Mouse (Mus musculus) left cerebral cortex, postnatal 10 days (tissue): ENCODE measurements around the gene Lce1c. TPM values are rescaled to one million over a fixed set of nuclear protein-coding genes. Genes with fewer than 3 reads are reported as not detected.
"Not testable (repeated sequence)": the region's sequence is repeated elsewhere in the genome, so short reads cannot be mapped to it uniquely, and the experiment has no call there.

Source experiments
- DNase-seq, 2 experiments: peaks; one replicate each; pipeline ENCODE4 v3.0.0; 2021 to 2022; ENCODE audit warnings: low spot score in 2 of 2, mixed read lengths in 1 of 2; ENCODE audit errors: extremely low spot score in 1 of 2
- intact Hi-C: fragments of 180-260 bp; cut with DNase I; formaldehyde crosslinking; loops from one replicate; pipeline ENCODE4 v1.15.1; 2025
- total RNA-seq, 2 experiments: library from RNA; stranded (reverse); gene quantifications; 2 replicates each; pipeline ENCODE4 v1.2.3; 2021

Lce1c gene
- total RNA-seq, result not detected

DNA sequence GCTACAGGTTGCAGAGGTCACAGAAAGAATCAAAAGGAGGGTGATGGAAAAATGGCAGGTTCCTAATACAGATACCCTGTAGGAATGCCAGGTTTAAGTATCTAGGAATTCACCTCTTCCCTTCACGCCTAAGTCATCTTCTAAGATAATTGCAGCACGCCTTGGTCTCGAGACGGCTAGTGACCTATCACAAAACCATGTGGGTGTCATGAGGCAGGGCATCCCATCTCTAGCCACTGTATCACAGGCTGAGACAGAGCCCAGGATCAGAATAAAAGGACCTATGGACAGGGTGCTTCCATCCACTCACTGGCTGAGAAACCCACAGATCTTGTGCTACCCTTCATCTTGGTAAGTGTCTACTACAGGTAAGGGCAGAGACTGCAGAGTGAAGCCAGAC, at the start of gene Lce1c:
Lce1c (plus strand) TSS at position 301 of the 400 bp plus-strand sequence.
- DNase-seq, result no peak
- intact Hi-C loops, result no loop called here

DNA sequence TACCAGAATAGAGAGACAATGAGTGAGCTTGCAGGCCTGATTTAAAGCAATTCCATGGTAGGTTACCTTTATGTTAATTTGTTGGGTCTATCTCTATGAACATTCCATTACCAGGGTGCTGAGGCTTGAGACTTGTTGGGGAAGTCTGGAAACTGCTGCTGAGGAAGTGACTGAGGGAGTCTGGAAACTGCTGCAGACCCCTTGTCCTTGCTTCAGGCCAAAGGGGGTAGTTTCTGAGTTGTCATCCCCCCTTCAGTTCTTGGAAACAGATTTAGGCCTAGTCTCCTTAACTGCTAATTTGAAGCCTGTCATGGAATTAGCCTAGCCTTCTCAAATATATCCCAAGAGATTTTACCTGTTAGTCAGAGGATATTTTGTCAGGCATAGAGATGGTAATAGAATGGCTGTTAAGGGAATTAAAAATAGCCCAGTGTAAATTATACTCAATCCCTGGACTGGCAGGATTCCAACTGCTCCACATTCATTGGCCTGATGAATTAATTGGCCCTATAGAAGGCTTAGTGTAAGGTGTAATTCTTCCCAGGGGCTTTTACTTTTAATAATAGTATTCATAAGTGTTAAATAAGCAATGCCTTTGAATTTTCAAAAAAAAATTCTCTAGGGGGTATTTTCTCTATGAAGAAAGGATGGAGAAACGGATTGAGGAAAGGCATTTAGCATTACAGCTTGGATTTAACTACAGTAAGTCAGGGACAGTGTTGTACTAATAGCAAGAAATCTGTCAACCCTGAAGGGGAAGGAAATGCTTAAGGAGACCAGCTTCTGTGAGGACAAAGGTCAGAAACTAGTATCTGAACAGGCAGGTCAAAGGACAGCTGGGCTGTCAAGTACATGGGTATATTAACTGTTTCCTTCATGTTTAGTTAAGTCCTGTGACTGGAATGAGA, 41.0 kb upstream of the Lce1c start:
- intact Hi-C loops, result no loop called here
- DNase-seq, result no peak

DNA sequence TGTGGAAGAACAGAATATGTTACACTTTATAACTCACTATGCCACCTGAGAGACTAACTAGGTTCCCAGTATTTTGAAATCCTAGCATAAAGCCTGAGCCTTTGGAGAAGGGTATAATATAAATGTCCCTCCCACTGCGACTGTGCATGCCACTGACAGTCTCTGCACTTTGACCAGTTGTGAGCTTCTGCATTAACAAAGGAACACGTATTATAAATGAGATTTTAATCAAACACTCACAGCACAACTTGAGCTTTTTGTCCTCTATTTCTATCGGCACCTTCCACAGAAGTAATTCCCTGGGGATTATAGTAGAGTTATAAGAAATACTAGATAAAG, 40.4 kb upstream of the Lce1c start:
- no peak for DNase-seq
- intact Hi-C loops, result no loop called here

DNA sequence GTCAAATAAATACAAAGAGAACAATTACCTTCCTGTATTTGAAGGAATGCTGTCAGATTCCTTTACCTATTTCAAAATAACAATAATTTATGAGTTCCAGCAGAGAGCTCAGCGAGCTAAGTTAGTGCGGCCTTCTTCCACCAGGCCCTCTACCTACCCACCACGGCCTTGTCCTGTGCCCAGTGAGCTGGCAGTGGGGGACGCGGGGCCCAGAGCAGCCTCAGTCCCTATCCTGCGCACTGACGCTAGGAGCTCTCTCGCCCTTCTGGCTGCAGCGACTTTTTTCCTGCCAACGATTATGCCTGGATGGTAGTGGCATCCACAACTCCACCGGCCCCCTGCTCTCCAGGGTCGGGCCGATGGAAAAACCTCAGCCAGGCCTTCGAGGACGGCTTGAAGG, 39.2 kb upstream of the Lce1c start:
- intact Hi-C loops, result no loop called here
- no peak for DNase-seq

DNA sequence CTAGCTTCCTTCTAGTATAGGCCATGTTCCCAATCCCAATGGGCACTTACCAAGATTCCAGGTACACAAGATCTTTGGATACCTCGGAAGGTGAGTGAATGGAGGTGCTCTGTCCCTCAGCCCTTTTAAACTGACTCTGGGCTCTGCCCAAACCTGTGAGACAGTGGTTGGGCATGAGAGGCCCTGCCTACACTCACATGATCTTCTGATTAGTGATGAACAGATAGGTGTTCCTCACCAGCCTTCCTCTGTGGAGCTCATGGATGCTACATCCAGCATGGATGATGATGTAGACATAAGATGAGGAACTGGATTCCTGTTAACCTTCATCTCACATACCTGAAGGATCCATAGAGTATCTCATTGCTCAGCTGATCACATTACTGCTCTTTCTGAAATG, 30.8 kb upstream of the Lce1c start, which contains the start of gene Lce1a1:
Lce1a1 (minus strand) TSS at position 101 of the 400 bp plus-strand sequence.
- intact Hi-C loops, result no loop called here
- no peak for DNase-seq

DNA sequence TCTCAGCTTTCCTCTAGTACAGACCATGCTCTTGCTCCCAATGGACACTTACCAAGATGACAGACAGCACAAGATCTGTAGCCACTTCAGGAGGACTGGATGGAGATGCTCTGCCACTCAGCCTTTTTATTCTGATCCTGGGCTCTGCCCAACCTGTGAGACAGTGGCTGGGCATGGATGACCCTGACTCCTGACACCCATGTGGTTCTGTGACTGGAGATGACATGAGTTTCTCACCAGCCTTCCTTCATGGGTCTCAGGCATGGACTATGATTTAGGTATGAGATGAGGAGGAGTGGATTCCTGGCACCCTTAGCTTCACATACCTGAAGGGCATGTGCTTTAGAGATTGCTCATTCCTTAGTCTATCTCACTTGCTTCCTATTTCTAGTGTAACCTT, 22.2 kb upstream of the Lce1c start, which contains the start of gene Lce1b:
Lce1b (minus strand) TSS at position 101 of the 400 bp plus-strand sequence.
- intact Hi-C loops, result no loop called here
- DNase-seq, result no peak

DNA sequence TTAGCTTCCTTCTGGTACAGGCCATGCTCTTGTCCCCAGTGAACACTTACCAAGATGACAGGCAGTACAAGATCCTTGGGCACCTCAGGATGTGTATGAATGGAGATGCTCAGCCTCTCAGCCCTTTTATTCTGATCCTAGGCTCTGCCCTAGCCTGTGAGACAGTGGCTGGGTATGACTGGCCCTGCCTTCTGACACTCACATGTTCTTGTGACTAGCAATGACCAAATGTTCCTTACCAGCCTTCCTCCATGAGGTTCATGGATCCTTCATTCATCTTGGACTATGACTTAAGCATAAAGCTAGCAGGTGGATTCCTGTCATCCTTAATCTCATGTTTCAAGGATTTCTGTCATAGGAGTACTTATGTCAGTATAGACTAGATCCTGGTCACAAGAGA, 8.8 kb upstream of the Lce1c start, which contains the start of gene Lce1a2:
Lce1a2 (minus strand) TSS at position 101 of the 400 bp plus-strand sequence.
- intact Hi-C loops, result no loop called here
- no peak for DNase-seq

DNA sequence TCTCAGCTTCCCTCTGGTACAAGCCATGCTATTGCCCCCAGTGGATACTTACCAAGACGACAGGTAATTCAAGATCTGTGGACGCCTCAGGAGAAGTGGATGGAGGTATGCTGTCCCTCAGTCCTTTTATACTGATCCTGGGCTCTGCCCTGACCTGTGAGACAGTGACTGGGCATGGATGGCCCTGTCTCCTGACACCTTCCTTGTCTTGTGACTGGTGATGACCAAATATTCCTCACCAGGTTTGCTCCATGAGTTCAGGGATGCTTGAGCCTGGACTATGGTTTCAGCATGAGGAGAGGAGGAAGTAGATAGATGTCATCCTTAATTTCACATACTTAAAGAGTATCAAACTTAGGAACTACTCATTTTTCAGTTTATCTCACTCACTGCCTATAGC, 8.1 kb downstream of the Lce1c start, which contains the start of gene Lce1d:
Lce1d (minus strand) TSS at position 101 of the 400 bp plus-strand sequence.
- intact Hi-C loops, result no loop called here
- no peak for DNase-seq

DNA sequence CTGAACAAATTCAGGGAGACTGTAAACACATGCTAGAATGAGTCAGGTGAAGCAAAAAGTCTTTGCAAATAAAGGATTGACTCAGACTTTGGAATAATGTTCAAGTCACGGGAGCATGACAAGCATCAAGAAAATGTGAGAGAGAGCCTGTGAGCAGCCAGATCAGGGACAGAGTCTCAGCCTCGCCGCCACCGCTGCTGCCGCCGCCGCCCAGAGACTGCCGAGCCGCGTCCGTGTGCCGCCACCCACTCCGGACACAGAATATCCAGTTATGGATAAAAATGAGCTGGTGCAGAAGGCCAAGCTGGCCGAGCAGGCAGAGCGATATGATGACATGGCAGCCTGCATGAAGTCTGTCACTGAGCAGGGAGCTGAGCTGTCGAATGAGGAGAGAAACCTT, 10.1 kb downstream of the Lce1c start:
- peak in 1 of 2 experiments; percentile 37 for DNase-seq
- intact Hi-C loops, result not testable (repeated sequence)

DNA sequence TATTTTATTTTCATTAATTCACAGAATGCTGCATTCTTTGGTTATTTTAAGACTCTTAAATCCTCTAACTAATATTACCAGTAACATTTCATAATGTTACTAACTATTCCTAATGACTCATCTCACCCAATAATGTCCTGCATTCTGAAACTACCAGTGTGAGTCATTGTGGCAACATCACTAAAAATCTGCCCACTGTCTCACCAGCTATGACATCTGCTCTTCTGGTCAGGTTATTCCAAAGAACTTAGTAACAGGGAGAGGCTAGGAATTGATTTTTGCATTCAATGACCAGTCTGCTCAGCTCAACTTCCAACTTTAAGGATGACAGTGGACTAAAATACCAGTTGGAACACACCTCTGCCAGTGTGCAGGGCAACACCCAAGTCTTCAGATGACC, 12.6 kb downstream of the Lce1c start:
- no peak for DNase-seq
- intact Hi-C loops, result no loop called here

DNA sequence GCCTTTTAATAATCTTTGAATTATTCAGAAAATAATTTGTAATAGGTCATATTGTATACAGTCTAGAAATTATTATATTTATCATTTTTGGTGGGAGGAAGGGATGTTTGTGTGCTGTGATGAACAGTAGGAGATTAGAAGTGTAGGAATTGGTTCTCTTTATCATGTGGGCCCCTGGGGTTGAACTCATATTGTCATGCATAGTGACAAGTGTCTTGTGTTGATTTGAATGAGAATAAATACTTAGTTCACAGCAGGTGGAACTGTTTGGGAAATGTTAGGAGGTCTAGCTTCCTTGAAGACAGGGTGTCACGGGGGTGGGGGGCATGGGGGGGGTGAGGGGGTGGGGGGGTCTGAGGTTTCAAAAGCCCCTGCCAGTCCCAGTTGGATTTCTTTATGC, 15.6 kb downstream of the Lce1c start:
- intact Hi-C loops, result no loop called here
- no peak for DNase-seq

DNA sequence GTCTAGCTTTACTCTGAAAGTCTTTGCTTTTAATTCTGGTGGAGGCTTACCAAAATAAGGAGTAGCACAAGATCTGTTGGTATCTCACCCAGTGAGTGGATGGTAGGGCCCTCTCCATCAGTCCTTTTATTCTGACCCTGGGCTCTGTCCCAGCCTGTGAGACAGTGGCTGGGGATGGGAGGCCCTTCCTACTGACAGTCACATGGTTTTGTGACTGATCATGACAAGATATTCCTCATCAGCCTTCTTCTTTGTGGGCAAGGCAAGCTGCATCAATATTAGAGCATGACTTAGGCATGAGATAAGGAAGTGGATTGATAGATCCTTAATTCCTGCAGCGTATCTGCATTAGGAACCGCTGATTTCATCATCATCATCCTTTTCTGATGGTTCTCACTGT, 29.9 kb downstream of the Lce1c start, which contains the start of gene Lce1e:
Lce1e (minus strand) TSS at position 101 of the 400 bp plus-strand sequence.
- intact Hi-C loops, result no loop called here
- no peak for DNase-seq

DNA sequence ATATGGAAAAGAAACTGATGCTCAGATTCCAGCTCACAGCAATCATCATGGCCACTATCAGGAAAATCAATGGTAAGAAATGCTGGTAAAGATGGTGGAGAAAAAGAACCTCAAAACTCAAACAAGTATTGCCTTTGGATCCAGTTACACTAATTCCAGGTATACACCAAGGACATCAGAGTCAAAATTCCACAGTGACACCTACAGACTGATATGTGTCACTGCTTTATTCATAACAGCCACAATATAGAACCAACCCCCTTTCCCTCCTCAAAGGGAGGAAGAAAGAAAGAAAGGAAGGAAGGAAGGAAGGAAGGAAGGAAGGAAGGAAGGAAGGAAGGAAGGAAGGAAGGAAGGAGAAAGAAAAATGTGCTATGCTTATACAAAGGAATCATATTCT, 36.1 kb downstream of the Lce1c start:
- no peak for DNase-seq
- intact Hi-C loops, result no loop called here

DNA sequence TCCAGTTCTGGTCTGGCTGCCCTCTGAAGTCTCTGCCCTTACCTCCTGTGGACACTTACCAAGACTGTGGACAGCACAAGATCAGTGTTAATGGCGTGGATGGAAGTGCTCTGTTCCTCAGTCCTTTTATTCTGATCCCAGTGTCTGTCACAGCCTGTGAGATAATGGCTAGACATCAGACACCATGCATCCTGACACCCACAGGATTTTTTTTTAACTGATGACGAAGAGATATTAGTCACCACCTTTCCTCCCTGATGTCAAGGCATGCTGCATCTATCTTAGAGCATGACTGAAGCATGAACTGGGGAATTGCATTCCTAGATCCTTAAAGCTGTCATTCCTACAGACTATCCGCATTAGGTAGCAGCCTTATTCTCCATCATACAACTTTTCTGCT, 41.2 kb downstream of the Lce1c start, which contains the start of gene Lce1f:
Lce1f (minus strand) TSS at position 101 of the 400 bp plus-strand sequence.
- DNase-seq, result no peak
- intact Hi-C loops, result no loop called here

DNA sequence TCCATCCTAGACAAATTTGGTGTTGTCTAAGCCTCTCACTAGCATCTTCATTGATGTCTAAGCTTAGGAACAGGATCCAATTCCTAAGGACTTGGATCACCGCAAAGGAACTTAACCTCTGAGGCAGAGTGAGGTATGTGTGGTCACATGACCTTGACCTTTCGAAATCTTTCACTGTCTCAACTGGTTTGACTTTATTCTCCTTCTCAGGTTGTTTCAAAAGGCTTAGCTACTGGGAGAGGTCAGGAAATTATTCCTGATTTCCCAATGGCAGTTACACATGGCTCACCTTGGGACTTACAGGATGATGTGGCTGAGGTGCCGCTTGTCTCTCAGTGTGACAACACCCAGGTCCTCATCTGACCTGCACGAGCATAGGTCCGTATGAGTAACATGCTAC, 43.6 kb downstream of the Lce1c start:
- intact Hi-C loops, result no loop called here
- no peak for DNase-seq

Other genes starting within 250 kb of the Lce1c start
- gene Gm9774, start 249.8 kb upstream of the Lce1c start, total RNA-seq, result 1 to 10 TPM; 1.5 to 3.6 TPM
- gene Sprr2k, start 246.7 kb upstream of the Lce1c start, total RNA-seq, result not detected
- not detected for gene Sprr1b, start 240.5 kb upstream of the Lce1c start, total RNA-seq
- gene Sprr3, start 220.5 kb upstream of the Lce1c start, total RNA-seq, result not detected
- gene Sprr1a, start 193.4 kb upstream of the Lce1c start, total RNA-seq, result not detected
- gene Sprr4, start 178.8 kb upstream of the Lce1c start, total RNA-seq, result not detected
- gene 2310046K23Rik, start 144.7 kb upstream of the Lce1c start, total RNA-seq, result not detected
- gene Ivl, start 105.5 kb upstream of the Lce1c start, total RNA-seq, result not detected
- not detected for gene Smcp, start 90.2 kb upstream of the Lce1c start, total RNA-seq
- not detected for gene 2210017I01Rik, start 71.8 kb upstream of the Lce1c start, total RNA-seq
- not detected for gene Lce6a, start 57.6 kb upstream of the Lce1c start, total RNA-seq
- gene Lce1a1, start 30.9 kb upstream of the Lce1c start, total RNA-seq, result not detected
- not detected for gene Lce1b, start 22.3 kb upstream of the Lce1c start, total RNA-seq
- not detected for gene Lce1a2, start 8.9 kb upstream of the Lce1c start, total RNA-seq
- not detected for gene Lce1d, start 8.0 kb downstream of the Lce1c start, total RNA-seq
- not detected for gene Lce1e, start 29.8 kb downstream of the Lce1c start, total RNA-seq
- gene Lce1f, start 41.1 kb downstream of the Lce1c start, total RNA-seq, result not detected
- gene Gm38119, start 59.8 kb downstream of the Lce1c start, total RNA-seq, result not detected
- not detected for gene Lce1g, start 73.1 kb downstream of the Lce1c start, total RNA-seq
- not detected for gene Lce1h, start 85.8 kb downstream of the Lce1c start, total RNA-seq
- gene Lce1i, start 99.7 kb downstream of the Lce1c start, total RNA-seq, result not detected
- gene Lce1j, start 111.3 kb downstream of the Lce1c start, total RNA-seq, result not detected
- gene Lce1k, start 128.6 kb downstream of the Lce1c start, total RNA-seq, result not detected
- gene Kprp, start 148.0 kb downstream of the Lce1c start, total RNA-seq, result not detected
- not detected for gene Lce1l, start 172.0 kb downstream of the Lce1c start, total RNA-seq
- gene 2310050C09Rik, start 191.0 kb downstream of the Lce1c start, total RNA-seq, result not detected
- not detected for gene Lce3a, start 247.0 kb downstream of the Lce1c start, total RNA-seq